Mouse (Mus musculus) midbrain, embryonic 10.5 days (tissue): ENCODE measurements at regions not wholly inside any gene's neighbourhood (a gene's known extent, or its start where the extent isn't known, plus 50 kb on each side); places are given as distances from the start of the nearest gene placed in this dataset.

Experiments
- DNase-seq: peaks from one replicate; pipeline ENCODE4 v3.0.0-alpha.2; 2017; ENCODE audit warnings: low spot score
- H3K27ac ChIP-seq: fragments of 300-500 bp; sonication (generic); replicated peaks from 2 replicates; pipeline ENCODE4 v1.5.1; 2016; ENCODE audit warnings: mild to moderate bottlenecking
- H3K27me3 ChIP-seq: fragments of 300-500 bp; sonication (generic); 2 replicates; pipeline ENCODE4 v1.6.1; 2016; ENCODE audit warnings: low read depth, mild to moderate bottlenecking; ENCODE audit not compliant: poor library complexity, severe bottlenecking
- H3K36me3 ChIP-seq: fragments of 300-500 bp; sonication (generic); 2 replicates; pipeline ENCODE4 v1.6.1; 2016; ENCODE audit warnings: mild to moderate bottlenecking, moderate library complexity
- H3K4me1 ChIP-seq: fragments of 300-500 bp; sonication (generic); 2 replicates; pipeline ENCODE4 v1.6.1; 2016
- H3K4me3 ChIP-seq: fragments of 300-500 bp; sonication (generic); 2 replicates; pipeline ENCODE4 v1.5.1; 2016; ENCODE audit warnings: mild to moderate bottlenecking, moderate library complexity
- H3K9me3 ChIP-seq: fragments of 300-500 bp; sonication (generic); replicated peaks from 2 replicates; pipeline ENCODE4 v1.6.1; 2016; ENCODE audit warnings: mild to moderate bottlenecking
- WGBS: fragments of 180-500 bp; shearing (Covaris S2); methylation state at CpG from one replicate; pipeline ENCODE4 v1.1.7; 2016; 5-methylcytosine and 5-hydroxymethylcytosine counted together

DNA sequence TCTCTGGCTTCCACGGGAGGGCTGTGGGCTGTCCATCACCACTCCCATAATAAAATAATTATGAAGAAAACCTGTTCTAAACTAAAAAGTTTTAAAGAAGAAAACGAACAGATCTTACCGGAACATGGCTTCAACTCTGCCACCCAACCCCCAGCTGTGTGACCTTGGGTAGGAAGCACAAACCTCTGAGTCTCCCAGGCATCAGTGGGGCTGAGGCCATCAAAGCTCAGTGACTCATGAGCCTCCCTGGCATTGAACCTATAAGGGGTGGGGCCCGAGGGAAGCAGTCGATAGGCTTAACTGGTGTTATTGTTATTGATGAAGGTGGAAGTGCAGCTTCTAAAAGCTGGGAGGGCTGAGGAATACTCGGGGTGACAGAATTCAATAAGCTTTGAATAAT lies 83.1 kb upstream of the Zc3h12a start:
- H3K36me3 ChIP-seq, result no peaks in the 10 kb centered on the region
- no peaks in the 10 kb centered on the region for H3K4me1 ChIP-seq
- H3K27me3 ChIP-seq, result no peaks in the 10 kb centered on the region; the same call in 1 of the 2 replicates
- no peak for DNase-seq
- 85% methylated on average over 6 of the region's 6 CpGs for WGBS
- H3K9me3 ChIP-seq, result peaks cover 4% of the 10 kb centered on the region; the same call in 1 of the 2 replicates
- H3K4me3 ChIP-seq, result no peak overlapping the region
- no peak overlapping the region for H3K27ac ChIP-seq

DNA sequence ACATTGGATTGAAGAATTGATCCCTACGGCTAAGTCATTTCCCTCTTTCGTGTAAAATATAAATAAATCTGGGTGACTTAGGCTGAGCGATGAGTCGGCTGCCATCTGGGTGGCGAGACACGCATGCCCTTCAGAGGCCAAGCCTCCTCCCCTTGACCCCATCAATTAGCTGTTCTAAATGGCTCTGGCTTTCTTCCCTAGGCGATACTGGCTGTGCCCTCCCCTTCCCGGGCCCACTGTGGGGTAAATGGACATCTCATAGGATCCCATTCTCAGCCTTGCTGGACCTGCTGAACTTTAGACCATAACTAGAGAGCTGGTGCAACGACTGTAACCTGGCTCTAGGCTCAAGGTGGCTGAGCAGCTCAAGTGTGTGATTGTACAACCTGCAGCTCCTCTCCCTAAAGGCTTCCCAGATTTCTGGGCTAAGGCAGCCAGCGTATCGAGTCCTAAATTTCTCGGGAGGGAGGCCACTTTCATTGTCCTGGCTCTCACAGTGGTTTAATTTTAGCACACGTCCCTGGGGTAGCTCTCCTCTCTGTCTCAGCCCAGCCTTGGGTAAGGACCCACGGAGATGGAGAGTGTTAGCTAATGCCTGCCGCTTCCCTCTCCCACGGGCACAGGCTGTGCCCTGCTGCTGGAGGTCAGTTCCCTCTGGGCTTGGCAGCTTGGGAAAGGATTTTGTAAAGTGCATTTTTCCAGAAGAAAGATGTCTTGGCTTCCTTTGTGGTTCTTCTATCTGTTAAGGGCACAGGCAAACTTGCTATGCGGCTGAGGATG lies 80.7 kb upstream of the Zc3h12a start:
- 81% methylated on average over 17 of the region's 17 CpGs for WGBS
- Histone ChIP-seq H3K4me3 (no peak overlapping the region), H3K36me3 (no peaks in the 10 kb centered on the region), H3K4me1 (no peaks in the 10 kb centered on the region), H3K9me3 (no peaks in the 10 kb centered on the region), H3K27me3 (peaks cover 8% of the 10 kb centered on the region), H3K27ac (no peak overlapping the region)
- DNase-seq, result no peak

DNA sequence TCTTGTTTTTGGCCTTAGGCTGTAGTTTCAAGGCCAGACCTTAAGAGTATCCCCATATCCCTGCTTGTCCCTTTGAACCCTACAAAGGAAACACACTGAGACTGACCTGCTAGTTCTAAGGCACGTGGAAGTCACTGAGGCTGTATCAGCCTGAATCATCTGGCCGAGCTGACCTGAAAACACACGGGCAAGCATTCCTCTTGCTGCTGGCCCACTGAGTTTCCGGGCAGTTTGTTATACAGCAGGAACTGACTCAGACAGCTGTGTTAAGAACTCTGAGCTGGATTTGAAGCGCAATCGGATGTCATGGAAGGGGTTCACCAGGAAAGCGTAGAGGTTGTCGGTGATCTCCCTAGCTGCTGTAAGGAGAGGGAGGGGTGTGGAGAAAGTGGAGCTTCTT lies 75.9 kb upstream of the Zc3h12a start:
- H3K9me3 ChIP-seq, result no peaks in the 10 kb centered on the region
- 87% methylated on average over 8 of the region's 8 CpGs for WGBS

DNA sequence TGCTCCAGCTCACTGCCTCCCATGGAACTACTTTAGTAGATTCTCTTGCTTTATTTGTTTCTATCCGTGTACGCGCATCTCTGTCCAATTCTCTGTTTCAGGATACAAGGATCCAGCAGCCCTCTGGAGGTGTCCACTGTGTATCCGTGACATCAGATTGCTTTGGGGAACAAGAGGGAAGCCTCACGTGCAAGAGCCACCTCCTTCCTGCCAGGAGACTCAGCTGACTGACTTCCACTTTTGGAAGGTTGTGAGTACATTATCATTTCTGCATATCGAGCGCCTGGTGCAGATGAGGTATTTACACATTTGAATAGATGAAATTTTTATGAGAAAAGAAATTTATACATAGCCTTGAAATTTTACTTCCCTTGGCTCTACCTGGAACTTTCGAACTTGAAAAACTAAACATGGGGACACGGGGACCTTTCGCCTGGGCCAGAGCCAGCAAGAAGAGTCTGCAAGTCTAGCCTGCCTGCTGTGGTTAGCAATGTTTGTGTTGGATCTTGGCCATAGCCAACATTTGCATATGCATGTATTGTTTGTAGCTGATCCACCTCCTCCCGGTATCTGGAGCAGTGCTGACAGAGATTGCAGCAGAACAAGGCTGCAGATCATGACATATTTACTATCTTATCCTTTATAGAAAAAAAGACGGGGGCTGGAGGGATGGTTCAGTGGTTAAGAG lies 74.1 kb upstream of the Zc3h12a start:
- no peak overlapping the region for H3K4me3 ChIP-seq
- no peaks in the 10 kb centered on the region for H3K36me3 ChIP-seq
- peaks cover 18% of the 10 kb centered on the region for H3K4me1 ChIP-seq
- no peak overlapping the region for H3K27ac ChIP-seq
- H3K27me3 ChIP-seq, result peaks cover 57% of the 10 kb centered on the region
- 86% methylated on average over 12 of the region's 12 CpGs for WGBS
- no peaks in the 10 kb centered on the region for H3K9me3 ChIP-seq
- no peak for DNase-seq

More for the DNA sequence above, 75.9 kb upstream of the Zc3h12a start:
- Histone ChIP-seq H3K27me3 (peaks cover 40% of the 10 kb centered on the region), H3K4me3 (no peak overlapping the region), H3K36me3 (no peaks in the 10 kb centered on the region), H3K4me1 (peaks cover 18% of the 10 kb centered on the region), H3K27ac (no peak overlapping the region)
- DNase-seq, result no peak

DNA sequence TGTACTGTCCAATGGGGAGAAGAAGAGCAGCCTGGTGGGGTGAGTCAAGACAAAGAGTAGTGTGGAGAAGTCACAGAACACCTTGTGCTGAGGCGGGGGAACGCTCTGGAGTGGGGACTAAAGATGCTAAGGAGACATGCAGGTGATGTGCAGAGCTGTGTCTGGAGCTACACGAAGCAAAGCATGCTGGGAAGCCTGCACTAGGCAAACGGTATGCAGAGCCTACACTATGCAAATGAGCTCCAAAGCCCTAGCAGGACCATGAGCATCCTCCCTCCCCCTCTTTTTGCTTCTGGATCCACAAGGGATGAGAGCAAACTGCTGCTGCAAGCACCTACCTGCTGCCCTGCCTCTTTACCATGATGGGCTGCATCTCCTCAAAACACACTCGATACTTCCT lies 73.1 kb upstream of the Zc3h12a start:
- Histone ChIP-seq H3K4me3 (no peak overlapping the region), H3K27ac (no peak overlapping the region), H3K36me3 (no peaks in the 10 kb centered on the region), H3K4me1 (peaks cover 18% of the 10 kb centered on the region), H3K27me3 (peaks cover 68% of the 10 kb centered on the region), H3K9me3 (no peaks in the 10 kb centered on the region)
- 61% methylated on average over 5 of the region's 5 CpGs for WGBS
- DNase-seq, result no peak

DNA sequence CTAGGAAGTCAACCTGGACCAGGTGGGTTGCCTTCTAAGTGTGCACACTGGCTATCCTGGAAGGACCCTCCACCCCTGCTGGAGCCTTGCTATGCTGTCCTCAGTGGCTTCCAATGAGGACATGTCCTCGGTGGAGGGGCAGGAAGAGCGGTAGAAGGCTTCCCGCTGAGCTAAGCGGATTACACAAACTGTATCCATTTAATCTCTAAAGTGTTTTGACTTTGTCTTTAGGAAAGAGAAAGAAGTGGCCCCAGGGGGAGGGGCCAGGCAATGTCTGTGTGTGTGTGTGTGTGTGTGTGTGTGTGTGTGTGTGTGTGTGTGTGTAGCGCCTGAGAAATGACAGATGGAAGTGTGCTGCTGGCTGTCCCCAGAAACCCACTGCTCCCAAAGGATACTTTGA lies 71.6 kb upstream of the Zc3h12a start:
- Histone ChIP-seq H3K4me1 (peaks cover 28% of the 10 kb centered on the region), H3K4me3 (no peak overlapping the region), H3K27me3 (peaks cover 82% of the 10 kb centered on the region), H3K36me3 (no peaks in the 10 kb centered on the region), H3K9me3 (no peaks in the 10 kb centered on the region), H3K27ac (no peak overlapping the region)
- DNase-seq, result no peak
- 24% methylated on average over 5 of the region's 5 CpGs for WGBS

DNA sequence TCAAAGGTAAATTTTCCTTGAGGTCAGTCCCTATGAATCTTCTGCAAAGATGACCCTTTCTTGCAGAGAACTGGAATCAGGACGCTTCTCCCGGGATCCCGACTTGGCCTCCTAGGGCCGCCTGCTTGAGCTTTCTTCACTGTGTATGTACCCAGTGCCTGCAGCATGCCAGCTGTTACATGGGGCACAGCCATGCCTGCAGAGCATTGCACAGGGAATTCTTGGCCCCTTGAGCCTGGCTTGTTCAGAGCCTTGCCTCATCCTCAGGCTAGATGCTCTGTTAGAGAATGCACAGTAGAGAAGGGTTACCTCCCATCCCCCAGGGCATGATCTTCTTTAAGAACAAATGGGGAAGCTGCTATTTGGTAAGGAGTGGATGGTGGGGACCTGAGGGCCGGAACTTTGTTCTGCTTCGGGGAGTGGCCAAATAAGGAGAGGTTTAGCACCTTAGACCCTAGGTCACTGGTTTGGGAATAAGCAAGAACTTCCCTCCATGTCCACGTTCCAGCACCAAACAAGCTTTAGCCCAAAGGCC lies 68.3 kb upstream of the Zc3h12a start:
- WGBS, result 76% methylated on average over 7 of the region's 7 CpGs
- H3K27me3 ChIP-seq, result peaks cover 88% of the 10 kb centered on the region
- H3K9me3 ChIP-seq, result no peaks in the 10 kb centered on the region
- H3K4me3 ChIP-seq, result no peak overlapping the region
- no peak overlapping the region for H3K27ac ChIP-seq
- H3K4me1 ChIP-seq, result peaks cover 36% of the 10 kb centered on the region
- no peaks in the 10 kb centered on the region for H3K36me3 ChIP-seq
- no peak for DNase-seq

DNA sequence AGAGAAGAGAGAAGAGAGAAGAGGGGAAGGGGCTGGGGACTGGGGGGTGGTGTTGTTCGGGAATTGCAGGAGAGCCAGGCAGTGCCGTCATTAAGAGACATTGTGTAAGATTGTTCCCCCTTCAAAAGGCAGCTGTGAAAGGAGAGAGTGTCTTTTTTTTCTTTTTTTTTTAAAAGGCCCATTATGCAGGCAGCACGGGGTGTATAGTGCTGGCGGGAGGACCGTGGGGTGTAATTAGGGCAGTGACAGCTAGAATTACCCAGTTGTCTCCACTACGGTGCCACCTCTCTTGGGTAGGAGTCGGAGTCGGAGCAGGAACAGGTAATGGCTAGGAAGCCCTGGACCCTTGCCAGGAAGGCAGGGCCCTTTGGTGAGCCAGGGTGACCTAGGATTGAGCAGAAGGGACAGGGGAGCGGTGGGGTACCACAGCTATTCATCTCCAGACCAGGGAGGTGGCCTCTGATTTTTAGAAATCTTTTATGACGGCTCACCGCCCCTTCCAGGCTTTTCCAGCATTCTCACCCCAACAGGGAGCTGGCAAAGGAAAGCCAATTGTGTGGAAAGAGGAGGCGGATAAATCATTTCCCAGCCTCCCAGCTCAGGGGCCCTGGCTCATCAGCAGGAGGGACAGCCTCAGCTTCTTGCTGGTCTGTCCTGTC lies 67.2 kb upstream of the Zc3h12a start:
- no peaks in the 10 kb centered on the region for H3K9me3 ChIP-seq
- H3K27me3 ChIP-seq, result peaks cover 83% of the 10 kb centered on the region
- WGBS, result 27% methylated on average over 12 of the region's 12 CpGs
- H3K27ac ChIP-seq, result 0 out of 2 replicates have a peak overlapping the region, but pooled peaks have one; percentile 19
- H3K4me1 ChIP-seq, result peaks cover 32% of the 10 kb centered on the region
- H3K36me3 ChIP-seq, result no peaks in the 10 kb centered on the region
- no peak overlapping the region for H3K4me3 ChIP-seq
- no peak for DNase-seq

DNA sequence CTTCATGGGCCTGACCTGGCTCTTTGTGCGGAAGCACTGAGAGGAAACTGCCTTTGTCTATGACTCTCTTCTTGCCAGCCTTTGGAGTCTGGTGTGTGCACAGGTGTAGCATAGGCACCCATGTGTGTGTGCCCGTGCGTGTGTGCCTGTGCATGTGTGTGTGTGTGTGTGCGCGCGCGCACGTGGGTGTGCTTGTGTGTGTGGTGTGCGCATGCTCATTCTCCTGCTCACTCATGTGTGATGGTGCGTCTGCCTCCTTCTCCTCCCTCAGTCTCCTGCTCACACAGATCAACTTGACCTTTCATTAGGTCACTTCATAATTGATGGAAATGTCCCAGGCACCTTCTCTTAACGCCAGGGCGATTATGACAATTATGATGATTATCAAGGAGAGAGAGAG lies 66.7 kb upstream of the Zc3h12a start:
- Histone ChIP-seq H3K4me1 (peaks cover 28% of the 10 kb centered on the region), H3K4me3 (no peak overlapping the region), H3K27ac (peak overlapping the region; percentile 19; the same call in 1 of the 2 replicates), H3K9me3 (no peaks in the 10 kb centered on the region), H3K27me3 (peaks cover 79% of the 10 kb centered on the region), H3K36me3 (no peaks in the 10 kb centered on the region)
- WGBS, result 82% methylated on average over 12 of the region's 12 CpGs
- no peak for DNase-seq

DNA sequence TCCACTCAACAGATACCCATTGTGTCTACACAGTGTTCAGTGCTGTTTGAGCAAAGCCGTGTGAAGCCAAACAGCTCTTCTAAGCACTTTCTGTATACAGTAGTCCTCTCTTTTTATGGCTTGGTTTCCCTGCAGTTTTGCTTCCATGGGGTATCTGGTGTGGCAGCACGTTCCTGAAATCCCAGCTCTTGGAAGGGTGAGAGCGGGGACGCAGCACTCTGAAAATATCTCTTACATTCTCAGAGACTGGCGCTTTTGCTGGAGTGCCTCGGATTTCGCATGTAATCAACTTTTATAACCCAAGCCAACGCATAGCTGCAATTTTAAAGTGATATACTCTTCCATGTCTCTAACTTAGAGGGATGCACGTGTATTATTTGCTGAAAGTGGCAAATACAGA lies 64.0 kb upstream of the Zc3h12a start:
- H3K27ac ChIP-seq, result no peak overlapping the region
- no peak for DNase-seq
- H3K4me3 ChIP-seq, result no peak overlapping the region
- no peaks in the 10 kb centered on the region for H3K36me3 ChIP-seq
- 92% methylated on average over 9 of the region's 9 CpGs for WGBS
- no peaks in the 10 kb centered on the region for H3K9me3 ChIP-seq
- peaks cover 25% of the 10 kb centered on the region for H3K4me1 ChIP-seq
- peaks cover 60% of the 10 kb centered on the region for H3K27me3 ChIP-seq

DNA sequence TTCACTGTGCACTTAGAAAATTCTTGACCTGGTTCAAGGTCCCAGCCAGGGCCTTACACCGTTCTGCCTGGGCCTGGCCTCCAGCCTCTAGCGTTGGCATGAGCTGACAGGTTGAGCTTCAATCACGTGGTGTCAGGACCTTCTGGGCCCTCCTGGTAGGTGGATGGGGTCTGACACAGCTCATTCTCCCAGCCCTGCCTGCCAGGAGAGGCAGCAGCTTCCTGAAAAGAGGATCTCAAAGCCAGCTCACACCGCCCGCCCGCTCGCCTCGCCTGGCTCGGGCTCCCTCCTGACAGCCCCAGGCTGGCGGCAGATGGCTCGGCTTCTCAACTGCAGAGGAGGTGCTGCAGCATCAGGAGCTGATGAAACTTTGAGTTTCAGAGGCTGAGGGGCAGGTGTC lies 63.4 kb upstream of the Zc3h12a start:
- no peaks in the 10 kb centered on the region for H3K9me3 ChIP-seq
- peaks cover 54% of the 10 kb centered on the region for H3K27me3 ChIP-seq
- H3K36me3 ChIP-seq, result no peaks in the 10 kb centered on the region
- H3K27ac ChIP-seq, result no peak overlapping the region; the same call in 1 of the 2 replicates
- WGBS, result 22% methylated on average over 11 of the region's 11 CpGs
- H3K4me1 ChIP-seq, result peaks cover 25% of the 10 kb centered on the region
- no peak overlapping the region for H3K4me3 ChIP-seq
- DNase-seq, result peak; percentile 39

DNA sequence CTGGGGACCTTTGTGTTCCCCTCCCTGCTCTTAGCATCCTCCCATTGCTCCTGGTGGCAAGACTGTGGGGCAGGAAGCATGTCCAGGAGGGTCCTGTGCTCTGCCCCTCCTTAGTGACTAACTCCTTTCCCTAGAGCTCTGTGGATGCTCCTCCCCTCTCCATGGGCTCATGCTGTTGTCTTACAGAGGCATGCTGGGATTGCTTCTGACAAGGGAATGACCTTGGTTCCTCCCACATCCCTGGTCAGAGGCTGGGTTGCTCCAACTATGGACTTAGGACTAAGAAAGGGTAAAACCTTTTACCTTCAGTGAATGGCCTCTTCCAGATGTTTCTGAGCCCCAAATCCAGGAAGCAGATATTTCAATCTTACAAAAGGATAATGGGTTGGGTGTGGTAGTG lies 62.3 kb upstream of the Zc3h12a start:
- peaks cover 21% of the 10 kb centered on the region for H3K4me1 ChIP-seq
- no peak overlapping the region for H3K27ac ChIP-seq
- peaks cover 43% of the 10 kb centered on the region for H3K27me3 ChIP-seq
- H3K9me3 ChIP-seq, result no peaks in the 10 kb centered on the region
- no peak for DNase-seq
- H3K36me3 ChIP-seq, result no peaks in the 10 kb centered on the region
- H3K4me3 ChIP-seq, result no peak overlapping the region

DNA sequence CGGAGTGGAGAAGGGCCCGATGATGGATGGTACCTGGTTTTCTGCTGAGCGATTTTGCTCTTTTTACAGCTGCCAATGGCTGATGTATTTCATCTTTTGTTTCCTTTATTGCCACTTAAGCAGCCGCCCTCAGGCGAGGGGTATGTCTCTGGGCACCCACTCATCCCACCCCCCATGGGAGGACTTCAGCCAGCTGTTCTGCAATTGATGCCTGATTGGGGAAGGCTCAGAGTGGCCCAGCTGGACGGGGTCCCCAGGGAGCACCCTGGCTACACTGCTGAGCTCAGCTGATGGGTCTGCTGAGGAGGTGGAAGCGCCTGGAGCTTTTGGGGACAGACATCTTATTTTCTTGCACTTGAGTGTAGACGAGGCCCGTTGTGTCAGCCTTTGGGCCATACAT lies 58.6 kb upstream of the Zc3h12a start:
- DNase-seq, result no peak
- H3K4me3 ChIP-seq, result no peak overlapping the region
- H3K4me1 ChIP-seq, result peaks cover 8% of the 10 kb centered on the region
- peaks cover 18% of the 10 kb centered on the region; the same call in 1 of the 2 replicates for H3K27me3 ChIP-seq
- H3K9me3 ChIP-seq, result no peaks in the 10 kb centered on the region
- no peak overlapping the region for H3K27ac ChIP-seq
- H3K36me3 ChIP-seq, result no peaks in the 10 kb centered on the region
- 88% methylated on average over 9 of the region's 9 CpGs for WGBS
